ENCODE assay signal across 19 mouse cellular contexts in the genomic region with DNA sequence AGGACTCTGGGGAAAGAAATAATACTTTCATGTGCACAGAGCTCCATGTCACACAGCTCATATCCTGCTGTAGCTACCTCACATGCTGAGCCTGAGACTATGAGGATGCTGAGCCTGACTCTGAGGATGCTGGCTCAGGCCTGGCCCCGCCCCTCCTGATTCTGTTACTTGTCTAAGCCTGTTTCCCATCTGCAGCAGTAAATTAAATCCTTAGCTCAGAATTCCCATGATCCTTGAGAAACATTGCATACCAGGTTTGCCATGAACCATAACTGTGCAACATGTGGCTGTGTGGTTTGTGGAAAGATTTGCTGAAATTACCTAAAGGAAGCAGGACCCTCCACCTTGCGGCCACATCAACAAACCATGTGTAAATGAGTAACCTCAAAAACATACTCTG.
"Had no signal": no experiment of that assay in that cellular context is flagged by ENCODE, and none has a peak within 500 bp of the region (broad histone marks: within the 10 kb centered on the region; RNA-seq: fewer than 3 reads in every experiment).

No protein-coding gene starts in this region.

- ATAC-seq: hindbrain, embryonic 16.5 days; inflammation-experienced regulatory T-cells, adult 6 months; intestine, embryonic 15.5 days; intestine, postnatal 0 days had no signal

- DNase-seq: gastrocnemius, postnatal 10 days; gastrocnemius, postnatal 25 days; heart, adult 18-20 months; heart, postnatal 10 days; heart, postnatal 4 days; kidney, adult 18-20 months; kidney, adult 8-10 months; kidney, postnatal 10 days; kidney, postnatal 25 days; kidney, postnatal 4 days; liver; liver, embryonic 13.5 days had no signal

- H3K27me3 ChIP-seq: heart, embryonic 12.5 days; hindbrain, embryonic 12.5 days; intestine, embryonic 15.5 days; limb, embryonic 12.5 days; liver, embryonic 13.5 days had no signal
